Mouse (Mus musculus) T-cell, adult 2 months (primary cell): ENCODE data around the gene Dzip1l.
"Not testable (repeated sequence)": the region's sequence is repeated elsewhere in the genome, so short reads cannot be mapped to it uniquely, and the experiment has no call there.

Experiments
- DNase-seq: peaks from one replicate; pipeline ENCODE4 v3.0.0; 2022; ENCODE audit warnings: low spot score

Gene Dzip1l

GRCm38 (mm10) chr9:99629281-99630011, at the start of gene Dzip1l:
Dzip1l (plus strand) TSS chr9:99629496.
- DNase-seq, result no peak

- DNase-seq, result peak; percentile 41
These were observed 48.6 kb upstream of the Dzip1l start for GRCm38 (mm10) chr9:99580655-99581054.

GRCm38 (mm10) chr9:99587505-99588202, 41.6 kb upstream of the Dzip1l start:
- DNase-seq, result peak; percentile 48

- no peak for DNase-seq
These were observed 38.2 kb upstream of the Dzip1l start for GRCm38 (mm10) chr9:99591144-99591543.

- DNase-seq, result not testable (repeated sequence)
These were observed 30.2 kb upstream of the Dzip1l start for GRCm38 (mm10) chr9:99599127-99599526.

- no peak for DNase-seq
These were observed 25.7 kb upstream of the Dzip1l start for GRCm38 (mm10) chr9:99603566-99603965.

- no peak for DNase-seq
These were observed 17.1 kb upstream of the Dzip1l start, which contains the start of gene A4gnt for GRCm38 (mm10) chr9:99612202-99612601. A4gnt (plus strand) TSS chr9:99612502.

GRCm38 (mm10) chr9:99619688-99620087, 9.6 kb upstream of the Dzip1l start:
- no peak for DNase-seq

- no peak for DNase-seq
These were observed 9.1 kb upstream of the Dzip1l start for GRCm38 (mm10) chr9:99620196-99620595.

- no peak for DNase-seq
These were observed 7.3 kb upstream of the Dzip1l start for GRCm38 (mm10) chr9:99622034-99622433.

- no peak for DNase-seq
These were observed 6.3 kb upstream of the Dzip1l start for GRCm38 (mm10) chr9:99622966-99623365.

- DNase-seq, result no peak
These were observed 5.2 kb upstream of the Dzip1l start for GRCm38 (mm10) chr9:99624117-99624516.

GRCm38 (mm10) chr9:99628581-99628980, 715 bp upstream of the Dzip1l start:
- DNase-seq, result no peak

GRCm38 (mm10) chr9:99630071-99630470, 775 bp downstream of the Dzip1l start:
- no peak for DNase-seq

GRCm38 (mm10) chr9:99630528-99631125, 1.3 kb downstream of the Dzip1l start:
- DNase-seq, result no peak

- no peak for DNase-seq
These were observed 2.5 kb downstream of the Dzip1l start for GRCm38 (mm10) chr9:99631781-99632180.

GRCm38 (mm10) chr9:99632264-99632663, 3.0 kb downstream of the Dzip1l start:
- no peak for DNase-seq

- no peak for DNase-seq
These were observed 7.5 kb downstream of the Dzip1l start for GRCm38 (mm10) chr9:99636776-99637175.

- DNase-seq, result no peak
These were observed 7.9 kb downstream of the Dzip1l start for GRCm38 (mm10) chr9:99637227-99637626.

GRCm38 (mm10) chr9:99637736-99638135, 8.4 kb downstream of the Dzip1l start:
- no peak for DNase-seq

- no peak for DNase-seq
These were observed 10.7 kb downstream of the Dzip1l start for GRCm38 (mm10) chr9:99639957-99640356.

- no peak for DNase-seq
These were observed 16.1 kb downstream of the Dzip1l start for GRCm38 (mm10) chr9:99645416-99645815.

GRCm38 (mm10) chr9:99646102-99646501, 16.8 kb downstream of the Dzip1l start:
- no peak for DNase-seq
